In genomic region chr4:143325625-143325941, GRCm38 (mm10) we compare ENCODE assay signal across 8 mouse cellular contexts. TPM values are rescaled to one million over a fixed set of nuclear protein-coding genes. Genes with fewer than 3 reads are reported as not detected.
DNase-seq lines count a peak whose midpoint lies in the region; ATAC-seq lines count a peak whose summit lies in the region.

No protein-coding gene starts in this region.

- H3K4me1 ChIP-seq in hindbrain, embryonic 14.5 days (replicated peaks; ENCODE audit: control insufficient read depth, insufficient read depth, low read length): peaks cover 10% of the 10 kb centered on the region

- peak overlapping the region; percentile 55 for H3K4me2 ChIP-seq in hindbrain, embryonic 14.5 days (replicated peaks)

- peak; percentile 56; the same call in 1 of the 2 replicates for ATAC-seq in hindbrain, embryonic 14.5 days (ENCODE audit: low FRiP score)

- H3K9me3 ChIP-seq in hindbrain, embryonic 14.5 days (ENCODE audit: control insufficient read depth, low read length): no peaks in the 10 kb centered on the region

- under 1% methylated on average over 10 of the region's 10 CpGs for WGBS in hindbrain, embryonic 14.5 days

- peak; percentile 80 for DNase-seq in R1 (ENCODE audit: low read depth, low spot score)
- DNase-seq in cerebellum, postnatal 10 days: peak; percentile 94 to 97
- peak; percentile 60 to 86 for DNase-seq in frontal cortex, postnatal 14 days (ENCODE audit: low spot score in 2 of 2)
- peak; percentile 91 for DNase-seq in hindbrain, embryonic 14.5 days (ENCODE audit: low spot score)
- DNase-seq in layer of hippocampus, postnatal 25 days (ENCODE audit: extremely low spot score in 1 of 2, low spot score in 1 of 2): peak; percentile 80 to 97
- DNase-seq in lung, postnatal 10 days: peak; percentile 72
- peak; percentile 91 for DNase-seq in retina, embryonic 14.5 days (ENCODE audit: low spot score)
- DNase-seq in urinary bladder, postnatal 25 days (ENCODE audit: low spot score): peak; percentile 87

- peak overlapping the region; percentile 24 for H3K4me3 ChIP-seq in hindbrain, embryonic 14.5 days (replicated peaks; ENCODE audit: low read length)

- no peaks in the 10 kb centered on the region for H3K36me3 ChIP-seq in hindbrain, embryonic 14.5 days (replicated peaks; ENCODE audit: control insufficient read depth, insufficient read depth)

- H3K27me3 ChIP-seq in hindbrain, embryonic 14.5 days (ENCODE audit: control insufficient read depth, insufficient read depth, low read length): no peaks in the 10 kb centered on the region

- no peak overlapping the region for H3K27ac ChIP-seq in hindbrain, embryonic 14.5 days

- H3K9ac ChIP-seq in hindbrain, embryonic 14.5 days: no peak overlapping the region; the same call in 1 of the 2 replicates

RNA-seq across cellular contexts. Expression of gene Lrrc38, which starts 24.0 kb away (rescaled TPM):
- polyA plus RNA-seq in hindbrain, embryonic 14.5 days (2014; fragmentation: Nextera tagmentation; extraction: Ambion mirVana): 0.40 and 0.51 TPM in 2 replicates
- 1 to 10 TPM in 1 of 2 experiments, under 1 TPM in 1; 0.91 to 1.1 TPM for total RNA-seq in layer of hippocampus, postnatal 25 days (2021)

RNA-seq across cellular contexts. Expression of gene Pdpn, which starts 26.2 kb away (rescaled TPM):
- 56.6 and 59.6 TPM in 2 replicates for polyA plus RNA-seq in hindbrain, embryonic 14.5 days (2014; fragmentation: Nextera tagmentation; extraction: Ambion mirVana)
- 10 to 100 TPM; 16.4 to 19.5 TPM for total RNA-seq in layer of hippocampus, postnatal 25 days (2021)
